Mouse (Mus musculus): ENCODE data around the gene Bicc1. TPM values are rescaled to one million over a fixed set of nuclear protein-coding genes. Genes with fewer than 3 reads are reported as not detected.
A peak's percentile ranks its signal among the peaks of the same experiment; 100 is the strongest.

Bicc1 gene
- total and polyA plus RNA-seq, 3 experiments: 13.7 to 17.1 (median 14.6) TPM

GRCm38 (mm10) chr10:71119120-71119847 lies 40.2 kb downstream of the Bicc1 start:
- Histone ChIP-seq H3K4me3 (no peak overlapping the region), H3K9ac (ENCODE audit: low read depth, low read length) (no peak overlapping the region), H3K79me2 (replicated peaks; ENCODE audit: control insufficient read depth, insufficient read depth, low read length) (no peaks in the 10 kb centered on the region), H3K27me3 (ENCODE audit: control insufficient read depth, insufficient read depth, low read length) (no peaks in the 10 kb centered on the region), H3K36me3 (ENCODE audit: control insufficient read depth, insufficient read depth, low read length) (no peaks in the 10 kb centered on the region), H3K4me1 (ENCODE audit: control insufficient read depth, insufficient read depth, low read length) (peaks cover 2% of the 10 kb centered on the region), H3K27ac (peak overlapping the region; percentile 36; the same call in 1 of the 2 replicates)
- DNase-seq: peak in 1 of 2 experiments; percentile 45
- intact Hi-C loops (cut with DNase I): loop anchor here (5.0 kb wide), 1 partner anchor 57 kb away; no protein-coding TSS in a partner anchor
- WGBS: 34% methylated on average over 15 of the region's 15 CpGs
- TF ChIP-seq EP300 (IDR thresholded peaks at IDR 0.05; ENCODE audit: insufficient read depth, low read depth, low read length): no peak
- no peak for TF ChIP-seq POLR2A (IDR thresholded peaks at IDR 0.05; ENCODE audit: insufficient read depth, low read depth, low read length)
- no peak for TF ChIP-seq CTCF (IDR thresholded peaks at IDR 0.05)

- H3K27ac ChIP-seq: no peak overlapping the region
- DNase-seq: no peak
- TF ChIP-seq CTCF (IDR thresholded peaks at IDR 0.05) (no peak), EP300 (IDR thresholded peaks at IDR 0.05; ENCODE audit: insufficient read depth, low read depth, low read length) (no peak), POLR2A (IDR thresholded peaks at IDR 0.05; ENCODE audit: insufficient read depth, low read depth, low read length) (no peak)
- intact Hi-C loops (cut with DNase I): loop anchor here (5.0 kb wide), 1 partner anchor 55 kb away; no protein-coding TSS in a partner anchor
- no peaks in the 10 kb centered on the region for H3K27me3 ChIP-seq (ENCODE audit: control insufficient read depth, insufficient read depth, low read length)
- no peaks in the 10 kb centered on the region for H3K79me2 ChIP-seq (replicated peaks; ENCODE audit: control insufficient read depth, insufficient read depth, low read length)
- H3K36me3 ChIP-seq (ENCODE audit: control insufficient read depth, insufficient read depth, low read length): no peaks in the 10 kb centered on the region
- H3K4me1 ChIP-seq (ENCODE audit: control insufficient read depth, insufficient read depth, low read length): peaks cover 2% of the 10 kb centered on the region
- no peak overlapping the region for H3K4me3 ChIP-seq
- no peak overlapping the region for H3K9ac ChIP-seq (ENCODE audit: low read depth, low read length)
- 89% methylated on average over 7 of the region's 7 CpGs for WGBS
Observed at GRCm38 (mm10) chr10:71117766-71118165, 41.7 kb downstream of the Bicc1 start.

GRCm38 (mm10) chr10:71114260-71114920 lies 45.1 kb downstream of the Bicc1 start:
- H3K27me3 ChIP-seq (ENCODE audit: control insufficient read depth, insufficient read depth, low read length): no peaks in the 10 kb centered on the region
- WGBS: 54% methylated on average over 10 of the region's 10 CpGs
- H3K4me1 ChIP-seq (ENCODE audit: control insufficient read depth, insufficient read depth, low read length): no peaks in the 10 kb centered on the region
- H3K4me3 ChIP-seq: no peak overlapping the region
- no peak overlapping the region for H3K9ac ChIP-seq (ENCODE audit: low read depth, low read length)
- TF ChIP-seq EP300 (IDR thresholded peaks at IDR 0.05; ENCODE audit: insufficient read depth, low read depth, low read length) (no peak), CTCF (IDR thresholded peaks at IDR 0.05) (no peak), POLR2A (IDR thresholded peaks at IDR 0.05; ENCODE audit: insufficient read depth, low read depth, low read length) (no peak)
- intact Hi-C loops (cut with DNase I): no loop called here
- DNase-seq: no peak
- H3K27ac ChIP-seq: peak overlapping the region; percentile 23
- H3K79me2 ChIP-seq (replicated peaks; ENCODE audit: control insufficient read depth, insufficient read depth, low read length): no peaks in the 10 kb centered on the region
- H3K36me3 ChIP-seq (ENCODE audit: control insufficient read depth, insufficient read depth, low read length): no peaks in the 10 kb centered on the region

- no peaks in the 10 kb centered on the region for H3K36me3 ChIP-seq (ENCODE audit: control insufficient read depth, insufficient read depth, low read length)
- H3K4me3 ChIP-seq: no peak overlapping the region
- H3K27ac ChIP-seq: no peak overlapping the region
- H3K9ac ChIP-seq (ENCODE audit: low read depth, low read length): no peak overlapping the region
- DNase-seq: no peak
- WGBS: 96% methylated on average over 9 of the region's 9 CpGs
- no peaks in the 10 kb centered on the region for H3K79me2 ChIP-seq (replicated peaks; ENCODE audit: control insufficient read depth, insufficient read depth, low read length)
- TF ChIP-seq EP300 (IDR thresholded peaks at IDR 0.05; ENCODE audit: insufficient read depth, low read depth, low read length) (no peak), CTCF (IDR thresholded peaks at IDR 0.05) (no peak), POLR2A (IDR thresholded peaks at IDR 0.05; ENCODE audit: insufficient read depth, low read depth, low read length) (no peak)
- H3K27me3 ChIP-seq (ENCODE audit: control insufficient read depth, insufficient read depth, low read length): no peaks in the 10 kb centered on the region
- intact Hi-C loops (cut with DNase I): no loop called here
- H3K4me1 ChIP-seq (ENCODE audit: control insufficient read depth, insufficient read depth, low read length): no peaks in the 10 kb centered on the region
Observed at GRCm38 (mm10) chr10:71106491-71107205, 52.9 kb downstream of the Bicc1 start.

- Histone ChIP-seq H3K4me1 (ENCODE audit: control insufficient read depth, insufficient read depth, low read length) (no peaks in the 10 kb centered on the region), H3K9ac (ENCODE audit: low read depth, low read length) (no peak overlapping the region), H3K4me3 (no peak overlapping the region), H3K27me3 (ENCODE audit: control insufficient read depth, insufficient read depth, low read length) (no peaks in the 10 kb centered on the region), H3K79me2 (replicated peaks; ENCODE audit: control insufficient read depth, insufficient read depth, low read length) (no peaks in the 10 kb centered on the region), H3K36me3 (ENCODE audit: control insufficient read depth, insufficient read depth, low read length) (no peaks in the 10 kb centered on the region), H3K27ac (no peak overlapping the region)
- WGBS: 68% methylated on average over 6 of the region's 6 CpGs
- no peak for DNase-seq
- TF ChIP-seq POLR2A (IDR thresholded peaks at IDR 0.05; ENCODE audit: insufficient read depth, low read depth, low read length) (no peak), EP300 (IDR thresholded peaks at IDR 0.05; ENCODE audit: insufficient read depth, low read depth, low read length) (no peak)
- intact Hi-C loops (cut with DNase I): no loop called here
Observed at GRCm38 (mm10) chr10:71104791-71105190, 54.7 kb downstream of the Bicc1 start.

Data from heart, adult 2 months (tissue).